Comparison of ENCODE assay signal across 26 mouse cellular contexts in the genomic region with DNA sequence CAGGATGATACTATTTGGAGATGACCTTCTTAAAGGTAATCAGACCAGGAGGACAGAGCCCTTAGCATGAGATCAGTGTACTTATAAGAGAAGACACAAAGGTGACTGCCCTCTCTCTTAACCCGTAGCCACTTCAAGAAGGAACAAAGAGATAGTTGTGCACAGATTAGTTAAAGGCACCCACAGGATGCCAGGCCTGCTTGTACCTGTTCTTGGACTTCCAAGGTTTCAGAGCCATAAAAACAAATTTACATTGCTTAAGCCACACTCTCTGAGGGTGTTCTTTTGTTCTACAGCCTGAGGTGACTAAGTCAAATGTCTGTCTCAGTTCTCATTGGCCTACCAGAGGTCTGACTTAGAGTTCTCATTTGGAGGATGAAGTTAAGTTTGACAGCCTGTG.
"Had no signal": no experiment of that assay in that cellular context is flagged by ENCODE, and none has a peak within 500 bp of the region (broad histone marks: within the 10 kb centered on the region; RNA-seq: fewer than 3 reads in every experiment).

No protein-coding gene starts in this region.

- H3K4me3 ChIP-seq: embryonic facial prominence, embryonic 10.5 days; embryonic facial prominence, embryonic 12.5 days; embryonic facial prominence, embryonic 13.5 days; embryonic facial prominence, embryonic 15.5 days; erythroblast, embryonic 14.5 days; forebrain, embryonic 10.5 days; forebrain, embryonic 12.5 days; forebrain, embryonic 13.5 days; forebrain, embryonic 15.5 days; gastrocnemius, adult 2 months; heart, adult 2 months; heart, embryonic 10.5 days had no signal

- DNase-seq: cerebellum, adult 8-10 months; cerebellum, adult 9-10 months; cerebellum, adult 9-11 months; cerebellum, postnatal 10 days; cerebellum, postnatal 14 days; cerebellum, postnatal 25 days; cerebellum, postnatal 36 days; embryo, embryonic 11 days; forebrain, postnatal 0 days; gastrocnemius, adult 2 months; gastrocnemius, postnatal 10 days; gastrocnemius, postnatal 14 days; gastrocnemius, postnatal 25 days; gastrocnemius, postnatal 36 days; heart, adult 18-20 months; heart, adult 2 months had no signal

- H3K27ac ChIP-seq: embryonic facial prominence, embryonic 10.5 days; embryonic facial prominence, embryonic 12.5 days; embryonic facial prominence, embryonic 13.5 days; embryonic facial prominence, embryonic 15.5 days; forebrain, embryonic 10.5 days; forebrain, embryonic 12.5 days; forebrain, embryonic 13.5 days; forebrain, embryonic 15.5 days; gastrocnemius, adult 2 months; heart, adult 2 months; heart, embryonic 10.5 days had no signal
